Mouse (Mus musculus) CH12.LX (cell line): ENCODE results near the gene Rplp2.

ENCODE experiments used
- CTCF ChIP-seq, 2 experiments: IDR thresholded peaks in 1 of 2; conservative IDR thresholded peaks in 1 of 2; 2 replicates each; pipeline ENCODE4 v1.5.1; 2011 to 2012; ENCODE audit warnings: low read depth in 2 of 2, low read length in 2 of 2, improper control_type of control experiment in 1 of 2, inconsistent platforms in 1 of 2, mild to moderate bottlenecking in 1 of 2, moderate library complexity in 1 of 2
- HCFC1 ChIP-seq: IDR thresholded peaks from 2 replicates; pipeline ENCODE4 v1.6.1; 2012; ENCODE audit warnings: low read depth, mild to moderate bottlenecking, inconsistent platforms, low read length, improper control_type of control experiment
- JUND ChIP-seq: conservative IDR thresholded peaks from 2 replicates; pipeline ENCODE4 v1.6.1; 2011; ENCODE audit warnings: low read depth, low read length, improper control_type of control experiment
- POLR2A ChIP-seq: IDR thresholded peaks from 2 replicates; pipeline ENCODE4 v1.6.1; 2011; ENCODE audit warnings: low read depth, mild to moderate bottlenecking, improper control_type of control experiment, low read length
- SIN3A ChIP-seq: IDR thresholded peaks from 2 replicates; pipeline ENCODE4 v1.6.1; 2012; ENCODE audit warnings: low read length, improper control_type of control experiment, inconsistent platforms

- no peak for TF ChIP-seq HCFC1
- TF ChIP-seq JUND, result no peak
- no peak for TF ChIP-seq POLR2A
- no peak for TF ChIP-seq CTCF (conservative IDR thresholded peaks at IDR 0.05 in 1 of 2, IDR thresholded peaks at IDR 0.05 in 1 of 2; ENCODE audit: low read depth in 2 of 2, low read length in 2 of 2)
- TF ChIP-seq SIN3A, result no peak
Observed at GRCm38 (mm10) chr7:141411667-141412066, 35.5 kb upstream of the Rplp2 start.
